Mouse (Mus musculus) limb, embryonic 14.5 days (tissue): ENCODE data around the gene Gm9573. TPM values are rescaled to one million over a fixed set of nuclear protein-coding genes. Genes with fewer than 3 reads are reported as not detected.
A peak's percentile ranks its signal among the peaks of the same experiment; 100 is the strongest.

Source experiments
- ATAC-seq: fragments of 200-750 bp; cut with Nextera tagmentation; 2 replicates; pipeline ENCODE4 v1.8.0; 2017; ENCODE audit warnings: low read depth, moderate number of reproducible peaks, moderate TSS enrichment; ENCODE audit not compliant: low FRiP score
- DNase-seq: peaks from one replicate; pipeline ENCODE4 v3.0.0-alpha.2; 2015; ENCODE audit warnings: low spot score
- H3K27ac ChIP-seq: fragments of 300-500 bp; sonication (generic); replicated peaks from 2 replicates; pipeline ENCODE4 v1.5.1; 2014; ENCODE audit warnings: low read depth, mild to moderate bottlenecking, low read length, moderate library complexity, mixed read lengths
- H3K27me3 ChIP-seq: fragments of 300-500 bp; sonication (generic); 2 replicates; pipeline ENCODE4 v1.6.1; 2014; ENCODE audit warnings: low read length, mixed read lengths; ENCODE audit not compliant: control insufficient read depth, insufficient read depth
- H3K36me3 ChIP-seq: fragments of 300-500 bp; sonication (generic); 2 replicates; pipeline ENCODE4 v1.6.1; 2014; ENCODE audit warnings: mild to moderate bottlenecking, low read length, moderate library complexity, mixed read lengths; ENCODE audit not compliant: control insufficient read depth, insufficient read depth
- H3K4me1 ChIP-seq: fragments of 300-500 bp; sonication (generic); 2 replicates; pipeline ENCODE4 v1.6.1; 2014; ENCODE audit warnings: antibody characterized with exemption, low read length, mixed read lengths; ENCODE audit not compliant: control insufficient read depth, insufficient read depth
- H3K4me2 ChIP-seq: fragments of 300-500 bp; sonication (generic); replicated peaks from 2 replicates; pipeline ENCODE4 v1.6.1; 2014; ENCODE audit warnings: low read depth, mild to moderate bottlenecking, low read length, moderate library complexity; ENCODE audit not compliant: severe bottlenecking
- H3K4me3 ChIP-seq: fragments of 300-500 bp; sonication (generic); replicated peaks from 2 replicates; pipeline ENCODE4 v1.5.1; 2014; ENCODE audit warnings: low read length
- H3K9ac ChIP-seq: fragments of 300-500 bp; sonication (generic); 2 replicates; pipeline ENCODE4 v1.6.1; 2014; ENCODE audit warnings: mild to moderate bottlenecking, low read depth, low read length, moderate library complexity; ENCODE audit not compliant: severe bottlenecking
- H3K9me3 ChIP-seq: fragments of 300-500 bp; sonication (generic); 2 replicates; pipeline ENCODE4 v1.6.1; 2016; ENCODE audit warnings: low read length; ENCODE audit not compliant: control insufficient read depth
- POLR2A ChIP-seq: fragments of 200-500 bp; IDR thresholded peaks from 2 replicates; pipeline ENCODE4 v1.8.0; 2012; ENCODE audit warnings: inconsistent platforms, mild to moderate bottlenecking, moderate library complexity, borderline replicate concordance; ENCODE audit not compliant: insufficient read depth, insufficient read length; ENCODE audit errors: extremely low read depth
- WGBS: fragments of 180-500 bp; shearing (Covaris S2); extraction: QIAGEN DNeasy Blood & Tissue Kit; methylation state at CpG from one replicate; pipeline ENCODE4 v1.1.7; 2014; 5-methylcytosine and 5-hydroxymethylcytosine counted together
- polyA plus RNA-seq, 2 experiments: library from polyadenylated mRNA; depleted of rRNA in 1 of 2; stranded (reverse) in 1 of 2; unstranded in 1 of 2; fragments of >200 nt; fragmentation: Nextera tagmentation in 1 of 2; extraction: Ambion mirVana in 1 of 2; gene quantifications; 2 replicates each; pipeline versions ENCODE4 v1.2.1 to v1.2.3; 2012 to 2014

The Gm9573 gene
- polyA plus RNA-seq, 2 experiments: not detected

GRCm38 (mm10) chr17:35643609-35644236 is 17.3 kb upstream of the Gm9573 start, which contains the start of gene Mucl3:
Gene Mucl3 (minus strand): TSS chr17:35643695.
- no peak within 1 kb of the TSS for H3K9ac ChIP-seq
- H3K9me3 ChIP-seq: no peaks in the 10 kb centered on the region
- H3K27ac ChIP-seq: no peak within 1 kb of the TSS
- no peak for ATAC-seq
- peaks cover 5% of the 10 kb centered on the region; the same call in 1 of the 2 replicates for H3K4me1 ChIP-seq
- WGBS: 64% methylated on average over 13 of the region's 13 CpGs
- DNase-seq: no peak
- no peaks in the 10 kb centered on the region for H3K36me3 ChIP-seq
- TF ChIP-seq POLR2A: no peak
- H3K4me3 ChIP-seq: no peak within 1 kb of the TSS
- no peaks in the 10 kb centered on the region for H3K27me3 ChIP-seq
- H3K4me2 ChIP-seq: no peak within 1 kb of the TSS

GRCm38 (mm10) chr17:35639352-35639751 is 12.9 kb upstream of the Gm9573 start:
- H3K4me1 ChIP-seq: peaks cover 15% of the 10 kb centered on the region
- no peak overlapping the region for H3K9ac ChIP-seq
- ATAC-seq (no peak), DNase-seq (no peak)
- 74% methylated on average over 6 of the region's 6 CpGs for WGBS
- H3K4me2 ChIP-seq: peak overlapping the region; percentile 16
- no peak for TF ChIP-seq POLR2A
- no peaks in the 10 kb centered on the region for H3K9me3 ChIP-seq
- H3K4me3 ChIP-seq: no peak overlapping the region
- H3K27ac ChIP-seq: peak overlapping the region; percentile 34; the same call in 1 of the 2 replicates
- H3K27me3 ChIP-seq: no peaks in the 10 kb centered on the region
- no peaks in the 10 kb centered on the region for H3K36me3 ChIP-seq

DNA sequence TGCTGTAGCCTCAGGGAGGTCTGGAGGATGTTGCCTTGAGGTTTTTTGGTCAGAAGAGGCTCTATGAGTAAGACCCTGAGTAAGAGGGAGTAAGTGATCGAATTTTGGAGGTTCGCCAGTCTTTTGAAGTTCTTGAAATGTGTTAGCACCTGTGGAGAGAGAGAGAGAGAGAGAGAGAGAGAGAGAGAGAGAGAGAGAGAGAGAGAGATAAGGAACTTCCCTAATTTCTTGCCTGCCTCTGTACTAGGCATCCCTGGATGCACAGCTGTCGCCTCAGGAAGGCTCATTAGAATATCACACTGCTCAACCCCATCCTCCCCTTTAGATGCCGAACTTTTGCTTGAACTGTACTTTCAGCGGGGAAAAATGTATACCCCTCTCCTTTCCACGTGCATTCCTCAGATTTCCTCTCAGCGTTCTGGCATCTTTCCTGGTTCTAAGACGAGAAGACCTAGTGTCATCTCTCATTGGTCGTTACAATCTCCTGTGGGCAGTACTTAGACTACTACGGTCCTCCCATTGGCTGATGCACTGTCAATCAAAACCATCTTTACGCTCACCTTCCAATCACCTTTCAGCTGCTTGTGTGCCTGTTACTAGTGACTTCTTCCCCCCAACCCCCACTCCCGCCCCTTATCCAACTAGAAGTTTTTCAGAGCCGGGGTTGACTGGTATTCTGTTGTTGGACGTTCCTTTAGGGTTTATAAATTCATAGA is 12.2 kb upstream of the Gm9573 start:
- H3K4me3 ChIP-seq: no peak overlapping the region
- peak; percentile 95 for DNase-seq
- H3K27me3 ChIP-seq: no peaks in the 10 kb centered on the region
- H3K4me2 ChIP-seq: peak overlapping the region; percentile 22
- no peak overlapping the region for H3K9ac ChIP-seq
- peaks cover 15% of the 10 kb centered on the region for H3K4me1 ChIP-seq
- peak overlapping the region; percentile 34; the same call in 1 of the 2 replicates for H3K27ac ChIP-seq
- H3K36me3 ChIP-seq: no peaks in the 10 kb centered on the region
- ATAC-seq: peak; percentile 94
- TF ChIP-seq POLR2A: no peak
- WGBS: 17% methylated on average over 14 of the region's 14 CpGs
- H3K9me3 ChIP-seq: no peaks in the 10 kb centered on the region

DNA sequence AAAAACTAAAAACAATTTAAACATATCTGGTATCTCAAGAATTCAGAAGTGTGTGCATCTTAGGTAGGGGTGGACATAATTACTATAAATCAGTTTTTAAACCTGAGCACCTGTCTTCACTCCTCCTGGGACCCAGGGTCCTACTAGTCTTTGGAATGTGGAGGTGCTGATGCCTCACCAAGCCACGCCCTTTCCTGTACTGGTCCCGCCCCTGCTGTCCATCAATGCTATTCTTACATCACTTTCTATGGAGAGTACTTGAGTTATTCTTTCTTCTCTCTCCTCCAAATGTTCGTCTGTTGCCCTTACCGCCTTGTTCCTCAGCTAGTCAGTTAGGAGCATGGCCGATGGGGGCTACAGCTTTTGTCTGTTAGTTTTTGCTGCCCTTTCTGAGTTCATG is 9.9 kb upstream of the Gm9573 start:
- no peak overlapping the region for H3K9ac ChIP-seq
- peak; percentile 16 for DNase-seq
- H3K36me3 ChIP-seq: no peaks in the 10 kb centered on the region
- no peaks in the 10 kb centered on the region for H3K27me3 ChIP-seq
- ATAC-seq: no peak
- no peaks in the 10 kb centered on the region for H3K9me3 ChIP-seq
- H3K4me1 ChIP-seq: peaks cover 15% of the 10 kb centered on the region
- no peak overlapping the region for H3K27ac ChIP-seq
- H3K4me2 ChIP-seq: peak overlapping the region; percentile 58
- no peak for TF ChIP-seq POLR2A
- no peak overlapping the region for H3K4me3 ChIP-seq
- 47% methylated on average over 5 of the region's 5 CpGs for WGBS

DNA sequence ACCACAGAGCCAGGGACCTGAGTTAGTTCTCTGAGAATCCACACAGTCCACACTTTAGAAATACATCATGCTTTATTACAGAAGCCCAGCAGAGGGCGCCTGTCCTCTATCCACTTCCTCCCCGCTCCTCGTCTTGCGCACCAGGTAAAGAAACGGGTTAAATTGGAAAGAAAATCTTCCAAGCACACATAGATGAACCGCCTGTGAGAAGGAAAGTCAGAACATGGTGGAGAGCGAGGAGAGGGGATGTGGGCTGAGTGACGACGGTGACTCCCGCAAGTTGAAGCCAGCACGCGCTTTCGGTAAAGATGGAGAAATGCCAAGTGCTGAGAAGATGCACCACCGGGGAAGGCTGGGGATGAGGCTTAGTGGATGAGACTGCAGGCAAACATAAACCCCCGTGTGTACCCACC is 9.3 kb upstream of the Gm9573 start:
- TF ChIP-seq POLR2A: peak; percentile 32; the same call in 1 of the 2 replicates
- peak; percentile 49; the same call in 1 of the 2 replicates for ATAC-seq
- H3K27ac ChIP-seq: 0 out of 2 replicates have a peak overlapping the region, but pooled peaks have one; percentile 44
- H3K9me3 ChIP-seq: no peaks in the 10 kb centered on the region
- no peaks in the 10 kb centered on the region for H3K36me3 ChIP-seq
- H3K4me2 ChIP-seq: peak overlapping the region; percentile 58
- H3K4me1 ChIP-seq: peaks cover 15% of the 10 kb centered on the region
- WGBS: 3% methylated on average over 15 of the region's 15 CpGs
- H3K9ac ChIP-seq: peak overlapping the region; percentile 25; the same call in 1 of the 2 replicates
- H3K27me3 ChIP-seq: no peaks in the 10 kb centered on the region
- DNase-seq: peak; percentile 91
- H3K4me3 ChIP-seq: peak overlapping the region; percentile 40
